Mouse (Mus musculus): ENCODE measurements at regions not wholly inside any gene's neighbourhood (a gene's known extent, or its start where the extent isn't known, plus 50 kb on each side); places are given as distances from the start of the nearest gene placed in this dataset.

DNA sequence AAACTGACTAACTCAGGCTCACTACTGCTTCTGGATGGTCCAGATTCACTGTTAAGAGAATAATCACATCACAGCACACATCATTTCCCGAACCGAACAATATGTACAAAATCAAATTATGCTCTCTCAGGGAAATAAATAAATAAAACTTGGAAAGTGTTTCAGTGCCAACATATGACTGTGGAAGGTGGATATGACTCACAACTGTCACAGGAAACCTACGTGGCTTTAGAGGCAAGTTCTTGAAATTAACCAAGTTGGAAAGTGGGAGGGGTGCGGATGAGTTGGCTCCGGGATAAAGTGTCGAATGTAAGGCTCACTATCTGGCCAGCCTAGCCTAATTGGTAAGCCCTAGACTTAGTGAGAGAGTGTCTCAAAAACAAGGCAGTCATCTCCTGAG, 69.1 kb upstream of the Zdhhc17 start:
- ATAC-seq (replicated peaks; ENCODE audit: low read depth, poor library complexity, severe bottlenecking), result no peak

DNA sequence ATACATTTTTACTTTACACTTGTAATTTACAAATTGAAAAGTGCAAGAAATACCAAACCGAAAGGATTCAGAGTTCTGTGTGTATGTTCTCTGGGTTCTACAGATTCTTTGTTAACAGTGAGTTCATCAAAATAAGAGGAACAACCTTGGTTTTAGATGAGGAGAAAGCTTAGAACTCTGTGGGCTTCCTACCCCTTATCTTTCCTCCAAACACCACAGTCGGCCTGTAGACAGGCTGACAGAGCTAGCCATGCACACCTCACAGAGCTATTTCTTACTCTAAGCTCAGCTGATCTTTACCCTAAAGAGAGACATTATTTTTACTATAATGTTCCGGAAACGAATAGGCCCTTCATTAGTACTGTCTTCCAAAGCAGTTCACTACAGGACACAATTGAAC, 67.7 kb upstream of the Zdhhc17 start:
- ATAC-seq (replicated peaks; ENCODE audit: low read depth, poor library complexity, severe bottlenecking), result peak; percentile 55

DNA sequence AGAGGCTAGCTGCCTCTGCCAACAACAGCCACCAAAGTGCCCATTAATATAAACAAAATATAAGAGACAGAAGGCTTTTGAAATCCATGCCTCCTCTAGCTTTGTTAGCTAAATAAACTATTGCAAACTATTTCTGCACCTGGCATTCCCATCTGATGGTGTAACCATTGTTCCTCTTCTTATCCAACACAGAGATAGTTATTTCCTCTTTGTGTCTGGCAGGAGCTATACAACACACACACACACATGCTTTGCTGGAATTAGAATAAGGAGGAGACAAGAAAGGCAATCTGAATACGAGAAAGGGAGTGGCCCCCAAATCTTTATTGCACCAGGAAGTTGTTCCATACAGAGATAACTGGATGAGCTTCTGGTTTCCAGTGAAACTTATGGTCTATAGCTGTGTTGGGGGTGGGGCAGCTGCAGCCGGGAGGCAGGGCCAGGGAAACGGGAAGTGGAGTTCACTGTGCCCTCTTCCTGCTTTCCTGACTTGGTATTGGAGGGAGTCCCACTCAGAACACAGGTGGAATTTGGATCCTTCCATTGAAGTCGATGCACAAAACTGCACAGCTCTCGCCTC, 64.0 kb upstream of the Zdhhc17 start:
- peak; percentile 73 for ATAC-seq (replicated peaks; ENCODE audit: low read depth, poor library complexity, severe bottlenecking)

DNA sequence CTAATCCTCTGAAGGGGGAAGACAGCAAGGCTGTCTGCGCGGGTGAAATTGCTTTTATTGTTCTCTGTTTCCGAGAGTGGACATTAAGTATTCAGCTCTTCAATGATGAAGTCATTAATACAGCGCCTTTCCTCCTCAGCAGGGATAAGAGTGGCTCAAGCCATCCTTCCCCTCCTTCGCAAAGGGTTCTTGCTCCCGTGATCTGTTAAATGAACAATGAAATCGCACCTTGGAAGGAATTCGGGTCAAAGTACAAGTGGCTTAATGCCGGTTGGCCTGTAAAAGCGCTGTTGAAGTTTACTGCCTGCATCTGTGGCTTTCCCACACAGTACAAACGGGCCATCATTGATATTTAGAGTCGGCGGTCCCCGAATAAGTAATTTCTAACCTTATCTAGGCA, 63.3 kb upstream of the Zdhhc17 start:
- ATAC-seq (replicated peaks; ENCODE audit: low read depth, poor library complexity, severe bottlenecking), result no peak

DNA sequence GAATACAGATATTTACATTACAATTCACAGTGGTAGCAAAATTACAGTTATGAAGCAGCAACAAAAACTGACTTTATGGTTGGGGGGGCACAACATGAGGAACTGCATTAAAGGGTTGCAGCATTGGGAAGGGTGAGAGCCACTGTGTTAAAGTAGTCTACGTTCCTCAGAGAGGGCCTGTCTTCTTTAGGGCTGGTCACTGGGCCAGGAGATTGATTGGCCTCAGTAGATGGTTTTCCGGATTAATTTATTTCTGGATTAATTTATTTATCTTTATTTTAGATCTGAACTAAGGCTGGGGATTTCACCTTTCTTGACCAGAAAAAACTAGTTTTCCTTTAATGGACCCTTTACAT, 62.6 kb upstream of the Zdhhc17 start:
- ATAC-seq (replicated peaks; ENCODE audit: low read depth, poor library complexity, severe bottlenecking), result no peak

DNA sequence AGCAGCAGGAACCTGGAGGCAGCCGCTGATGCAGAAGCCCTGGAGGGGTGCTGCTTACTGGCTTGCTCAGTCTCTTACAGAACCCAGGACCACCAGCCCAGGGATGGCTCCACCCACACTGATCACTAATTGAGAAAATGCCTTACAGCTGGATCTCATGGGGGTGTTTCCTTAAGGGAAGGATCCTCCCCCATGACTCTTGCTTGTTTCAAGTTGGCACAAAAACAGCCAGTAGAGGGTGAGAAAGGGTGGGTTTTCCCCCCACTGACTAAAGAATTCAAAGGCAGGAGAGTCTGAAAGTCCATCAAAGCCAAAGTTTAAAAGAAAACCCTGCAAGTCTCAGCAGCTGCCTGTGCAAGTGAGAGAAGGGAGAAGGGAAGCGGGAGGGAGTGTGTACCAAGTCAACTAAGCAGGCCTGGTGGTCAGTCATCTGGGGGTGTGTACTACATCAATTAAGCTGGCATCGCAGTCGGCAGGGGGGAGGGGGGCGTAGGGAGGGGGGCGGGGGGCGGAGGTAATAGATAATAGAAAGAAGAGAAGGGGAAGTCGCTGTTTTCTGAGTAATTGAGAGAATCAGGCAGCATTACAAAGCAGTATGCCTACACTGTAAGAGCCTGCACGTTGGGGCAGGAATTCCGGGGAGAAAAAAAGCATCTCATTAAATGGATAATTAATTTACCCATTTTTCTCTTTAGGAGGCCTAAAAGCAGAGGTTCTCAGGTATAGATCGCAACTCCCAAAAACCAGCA, 62.0 kb upstream of the Zdhhc17 start:
- peak; percentile 34 for ATAC-seq (replicated peaks; ENCODE audit: low read depth, poor library complexity, severe bottlenecking)

DNA sequence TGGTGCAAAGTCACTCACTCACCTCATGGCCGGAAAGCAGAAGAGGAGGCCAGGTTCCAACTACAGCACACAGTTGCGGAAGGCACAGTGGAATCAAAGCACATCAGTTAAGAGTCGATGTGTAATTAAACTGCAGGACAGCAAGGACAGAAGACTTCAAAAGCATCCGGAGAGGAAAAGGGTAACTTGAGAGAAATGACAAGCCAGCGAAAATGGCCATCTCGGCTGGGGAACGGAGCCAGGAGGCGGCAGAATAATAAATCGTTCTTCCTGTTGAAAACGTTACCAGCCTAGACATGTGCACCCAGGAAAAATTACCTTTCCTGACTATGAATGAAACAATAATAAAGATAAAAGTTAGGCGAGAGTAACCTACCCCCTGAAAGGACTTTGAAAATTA, 56.2 kb upstream of the Zdhhc17 start:
- ATAC-seq (replicated peaks; ENCODE audit: low read depth, poor library complexity, severe bottlenecking), result no peak

DNA sequence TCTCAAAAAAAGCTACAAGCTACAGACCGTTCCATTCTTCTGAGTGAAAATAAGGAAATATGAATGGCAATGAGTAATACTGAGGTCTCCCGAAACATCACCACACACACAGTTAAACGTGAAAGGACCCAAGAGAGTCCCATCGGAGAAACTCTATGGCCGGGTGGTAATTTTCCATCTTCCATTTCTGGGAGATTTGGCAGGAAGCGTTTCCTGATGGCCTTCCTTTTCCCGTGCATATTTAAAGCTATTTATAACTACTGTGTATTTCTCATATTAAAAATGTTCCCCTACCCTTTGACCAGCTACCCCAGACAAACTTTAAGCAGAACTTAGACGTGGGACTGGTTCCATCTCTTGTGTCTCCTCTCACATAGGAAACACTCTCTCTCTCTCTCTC, 50.7 kb upstream of the Zdhhc17 start:
- no peak for ATAC-seq (replicated peaks; ENCODE audit: low read depth, poor library complexity, severe bottlenecking)
